Mouse (Mus musculus) heart, embryonic 10.5 days (tissue): Measurements from ENCODE around the gene Kdm4c. TPM values are rescaled to one million over a fixed set of nuclear protein-coding genes. Genes with fewer than 3 reads are reported as not detected.

Experiments
- DNase-seq: peaks from one replicate; pipeline ENCODE4 v3.0.0-alpha.2; 2017; ENCODE audit warnings: low spot score
- H3K27ac ChIP-seq: fragments of 300-500 bp; sonication (generic); 2 replicates; pipeline ENCODE4 v1.5.1; 2016; ENCODE audit warnings: mild to moderate bottlenecking
- H3K27me3 ChIP-seq: fragments of 300-500 bp; sonication (generic); 2 replicates; pipeline ENCODE4 v1.6.1; 2016; ENCODE audit warnings: mild to moderate bottlenecking; ENCODE audit not compliant: poor library complexity, insufficient read depth, severe bottlenecking
- H3K36me3 ChIP-seq: fragments of 300-500 bp; sonication (generic); 2 replicates; pipeline ENCODE4 v1.6.1; 2016; ENCODE audit warnings: mild to moderate bottlenecking, moderate library complexity
- H3K4me1 ChIP-seq: fragments of 300-500 bp; sonication (generic); 2 replicates; pipeline ENCODE4 v1.6.1; 2016; ENCODE audit warnings: mild to moderate bottlenecking
- H3K4me3 ChIP-seq: fragments of 300-500 bp; sonication (generic); 2 replicates; pipeline ENCODE4 v1.5.1; 2016; ENCODE audit warnings: mild to moderate bottlenecking, moderate library complexity
- H3K9me3 ChIP-seq: fragments of 300-500 bp; sonication (generic); 2 replicates; pipeline ENCODE4 v1.6.1; 2016; ENCODE audit warnings: mild to moderate bottlenecking, moderate library complexity
- WGBS: fragments of 180-500 bp; shearing (Covaris S2); methylation state at CpG from one replicate; pipeline ENCODE4 v1.1.7; 2016; 5-methylcytosine and 5-hydroxymethylcytosine counted together
- polyA plus RNA-seq: library from polyadenylated mRNA; unstranded; fragments of >200 nt; fragmentation: Nextera tagmentation; extraction: Ambion mirVana; gene quantifications from 2 replicates; pipeline ENCODE4 v1.2.1, GENCODE M21; 2016

The Kdm4c gene
- polyA plus RNA-seq, 1 experiment from 2014 or later = 7.9 TPM

GRCm38 (mm10) chr4:74261879-74262278, 19.6 kb downstream of the Kdm4c start:
- Histone ChIP-seq H3K9me3 (no peaks in the 10 kb centered on the region), H3K4me3 (no peak overlapping the region), H3K4me1 (no peaks in the 10 kb centered on the region), H3K27ac (no peak overlapping the region), H3K27me3 (no peaks in the 10 kb centered on the region), H3K36me3 (0 out of 2 replicates have a peak, but pooled peaks cover 5% of the 10 kb centered on the region)
- DNase-seq = no peak

DNA sequence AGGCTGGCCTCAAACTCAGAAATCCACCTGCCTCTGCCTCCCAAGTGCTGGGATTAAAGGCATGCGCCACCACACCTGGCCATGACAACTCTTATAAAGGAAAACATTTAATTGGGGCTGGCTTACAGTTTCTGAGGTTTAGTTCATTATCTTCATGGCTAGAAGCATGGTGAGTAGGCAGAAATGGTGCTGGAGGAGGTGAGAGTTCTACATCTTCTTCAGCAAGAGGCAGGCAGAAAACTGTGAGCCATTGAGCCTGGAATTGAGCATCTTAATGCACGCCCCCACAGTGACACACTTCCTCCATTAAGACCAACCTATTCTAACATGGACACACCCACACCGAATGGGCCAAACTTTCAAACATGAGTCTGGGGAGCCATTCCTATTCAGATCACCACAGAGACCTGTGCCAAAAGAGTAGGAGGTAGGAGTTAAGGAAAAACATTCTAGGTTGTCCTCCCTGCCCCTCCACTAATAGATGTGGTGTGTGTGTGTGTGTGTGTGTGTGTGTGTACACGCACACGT, 22.2 kb downstream of the Kdm4c start:
- H3K27me3 ChIP-seq = no peaks in the 10 kb centered on the region
- no peaks in the 10 kb centered on the region for H3K4me1 ChIP-seq
- no peak overlapping the region for H3K4me3 ChIP-seq
- no peak for DNase-seq
- 90% methylated on average over 5 of the region's 5 CpGs for WGBS
- 0 out of 2 replicates have a peak, but pooled peaks cover 5% of the 10 kb centered on the region for H3K36me3 ChIP-seq
- H3K9me3 ChIP-seq = no peaks in the 10 kb centered on the region
- H3K27ac ChIP-seq = no peak overlapping the region

- no peak overlapping the region for H3K4me3 ChIP-seq
- no peaks in the 10 kb centered on the region for H3K9me3 ChIP-seq
- DNase-seq = no peak
- no peaks in the 10 kb centered on the region for H3K4me1 ChIP-seq
- H3K36me3 ChIP-seq = peaks cover 3% of the 10 kb centered on the region; the same call in 1 of the 2 replicates
- 91% methylated on average over 5 of the region's 5 CpGs for WGBS
- H3K27ac ChIP-seq = no peak overlapping the region
- no peaks in the 10 kb centered on the region for H3K27me3 ChIP-seq
These were observed 28.9 kb downstream of the Kdm4c start for GRCm38 (mm10) chr4:74271180-74271579.

- no peak overlapping the region for H3K27ac ChIP-seq
- no peaks in the 10 kb centered on the region for H3K9me3 ChIP-seq
- 88% methylated on average over 1 of the region's 1 CpGs for WGBS
- H3K4me3 ChIP-seq = no peak overlapping the region
- H3K36me3 ChIP-seq = no peaks in the 10 kb centered on the region
- H3K27me3 ChIP-seq = no peaks in the 10 kb centered on the region
- H3K4me1 ChIP-seq = no peaks in the 10 kb centered on the region
- DNase-seq = no peak
These were observed 35.2 kb downstream of the Kdm4c start for GRCm38 (mm10) chr4:74277486-74277885.

GRCm38 (mm10) chr4:74280170-74280569, 37.9 kb downstream of the Kdm4c start:
- no peak for DNase-seq

DNA sequence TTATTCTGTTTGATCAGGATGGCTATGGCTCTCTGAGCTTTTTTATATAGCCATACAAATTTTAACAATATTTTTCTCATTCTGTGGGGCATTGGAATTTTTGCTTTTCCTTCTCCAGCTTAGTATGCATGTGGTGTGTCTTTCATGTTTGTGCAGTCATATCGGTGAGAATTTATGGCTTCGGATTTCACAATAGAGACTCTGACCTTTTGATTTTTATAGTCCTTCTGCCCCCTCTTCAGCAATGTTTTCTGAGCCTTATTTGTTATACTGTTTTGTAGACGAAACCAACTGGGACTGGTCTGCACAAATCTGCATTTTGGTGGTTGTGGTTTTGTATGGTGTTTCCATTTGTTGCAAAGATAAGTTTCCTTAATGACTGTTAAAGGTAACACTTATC, 45.6 kb downstream of the Kdm4c start:
- no peaks in the 10 kb centered on the region for H3K9me3 ChIP-seq
- H3K4me3 ChIP-seq = no peak overlapping the region
- no peak for DNase-seq
- 96% methylated on average over 3 of the region's 3 CpGs for WGBS
- no peaks in the 10 kb centered on the region for H3K4me1 ChIP-seq
- no peaks in the 10 kb centered on the region for H3K27me3 ChIP-seq
- no peak overlapping the region for H3K27ac ChIP-seq
- peaks cover 8% of the 10 kb centered on the region; the same call in 1 of the 2 replicates for H3K36me3 ChIP-seq

More at GRCm38 (mm10) chr4:74280170-74280569, 37.9 kb downstream of the Kdm4c start:
- Histone ChIP-seq H3K27me3 (no peaks in the 10 kb centered on the region), H3K9me3 (no peaks in the 10 kb centered on the region), H3K4me3 (no peak overlapping the region), H3K27ac (no peak overlapping the region), H3K36me3 (0 out of 2 replicates have a peak, but pooled peaks cover 4% of the 10 kb centered on the region), H3K4me1 (no peaks in the 10 kb centered on the region)
- 86% methylated on average over 3 of the region's 3 CpGs for WGBS

- DNase-seq = no peak
- no peaks in the 10 kb centered on the region for H3K27me3 ChIP-seq
- 74% methylated on average over 3 of the region's 3 CpGs for WGBS
- no peaks in the 10 kb centered on the region for H3K9me3 ChIP-seq
- 0 out of 2 replicates have a peak, but pooled peaks cover 6% of the 10 kb centered on the region for H3K36me3 ChIP-seq
- no peaks in the 10 kb centered on the region for H3K4me1 ChIP-seq
- no peak overlapping the region for H3K27ac ChIP-seq
- H3K4me3 ChIP-seq = no peak overlapping the region
These were observed 52.4 kb downstream of the Kdm4c start for GRCm38 (mm10) chr4:74294726-74295125.

DNA sequence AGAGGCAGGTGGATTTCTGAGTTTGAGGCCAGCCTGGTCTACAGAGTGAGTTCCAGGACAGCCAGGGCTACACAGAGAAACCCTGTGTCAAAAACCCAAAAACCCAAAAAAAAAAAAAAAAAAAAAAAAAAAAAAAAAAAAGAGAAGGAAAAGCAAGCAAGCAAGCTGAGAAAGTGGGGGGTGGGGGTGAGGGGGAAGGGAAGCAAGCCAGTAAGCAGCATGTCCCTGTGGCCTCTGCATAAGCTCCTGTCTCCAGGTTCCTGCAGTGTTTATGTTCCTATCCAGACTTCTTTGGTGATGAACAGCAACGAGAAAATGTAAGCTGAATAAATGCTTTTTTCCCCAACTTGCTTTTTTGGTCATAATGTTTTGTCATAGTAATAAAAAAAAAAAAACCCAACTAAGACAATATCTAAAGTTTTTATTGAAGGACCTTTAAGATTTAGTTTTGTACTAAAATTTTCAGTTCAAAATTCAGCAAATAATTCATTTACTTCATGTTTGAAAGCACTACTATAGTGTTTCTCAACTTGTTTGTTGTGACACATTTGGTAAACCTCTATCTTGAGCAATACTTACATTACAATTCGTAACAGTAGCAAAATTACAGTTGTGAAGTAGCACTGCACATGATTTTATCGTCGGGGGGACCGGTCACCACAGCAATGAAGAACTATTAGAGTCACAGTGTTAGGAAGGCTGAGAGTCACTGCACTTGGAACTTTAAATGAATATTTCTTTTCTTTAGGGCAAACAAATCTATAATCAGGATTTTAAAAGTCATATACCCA, 63.2 kb downstream of the Kdm4c start:
- Histone ChIP-seq H3K9me3 (no peaks in the 10 kb centered on the region), H3K4me1 (no peaks in the 10 kb centered on the region), H3K27me3 (no peaks in the 10 kb centered on the region), H3K27ac (no peak overlapping the region), H3K4me3 (no peak overlapping the region), H3K36me3 (no peaks in the 10 kb centered on the region)
- WGBS = 90% methylated on average over 5 of the region's 5 CpGs
- DNase-seq = no peak

- 91% methylated on average over 5 of the region's 5 CpGs for WGBS
- no peak for DNase-seq
- no peak overlapping the region for H3K4me3 ChIP-seq
- H3K27ac ChIP-seq = no peak overlapping the region
- H3K4me1 ChIP-seq = no peaks in the 10 kb centered on the region
- no peaks in the 10 kb centered on the region for H3K27me3 ChIP-seq
- peaks cover 12% of the 10 kb centered on the region; the same call in 1 of the 2 replicates for H3K36me3 ChIP-seq
- no peaks in the 10 kb centered on the region for H3K9me3 ChIP-seq
These were observed 68.8 kb downstream of the Kdm4c start for GRCm38 (mm10) chr4:74311135-74311534.

DNA sequence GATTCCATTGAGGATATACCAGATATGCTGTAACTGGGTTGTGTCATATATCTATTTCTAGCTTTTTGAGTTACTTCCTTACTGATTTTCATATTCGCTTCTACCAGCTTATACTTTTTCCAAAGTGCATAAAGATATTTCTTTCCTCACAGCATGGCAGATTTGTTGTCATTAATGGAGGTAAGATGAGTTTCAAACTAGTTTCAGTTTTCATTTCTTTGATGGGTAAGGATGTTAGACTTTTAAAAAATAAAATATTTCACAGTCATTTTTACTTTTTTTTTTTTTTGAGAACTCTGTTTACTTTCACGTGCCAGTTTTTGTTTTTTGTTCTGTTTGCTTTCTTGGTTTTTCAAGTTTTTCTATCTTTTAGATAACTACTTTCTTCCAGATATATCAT, 70.6 kb downstream of the Kdm4c start:
- Histone ChIP-seq H3K4me1 (no peaks in the 10 kb centered on the region), H3K27ac (no peak overlapping the region), H3K9me3 (no peaks in the 10 kb centered on the region), H3K36me3 (peaks cover 17% of the 10 kb centered on the region; the same call in 1 of the 2 replicates), H3K27me3 (no peaks in the 10 kb centered on the region), H3K4me3 (no peak overlapping the region)
- no peak for DNase-seq
- WGBS = 89% methylated on average over 2 of the region's 2 CpGs

DNA sequence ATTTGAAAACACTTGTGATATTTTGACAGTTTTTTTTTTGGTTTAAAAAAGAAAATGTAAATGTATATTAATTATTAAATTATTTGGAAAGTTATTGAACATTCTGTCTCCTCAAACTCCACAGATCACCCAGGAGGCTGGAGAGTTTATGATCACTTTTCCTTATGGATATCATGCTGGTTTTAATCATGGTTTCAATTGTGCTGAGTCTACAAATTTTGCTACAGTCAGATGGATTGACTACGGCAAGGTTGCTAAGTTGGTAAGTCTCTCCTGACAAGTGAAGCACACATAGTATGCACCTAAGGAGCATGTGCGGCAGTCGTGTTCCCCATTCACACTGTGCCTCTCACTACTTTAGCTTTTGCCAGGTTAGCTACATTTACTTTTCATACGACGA, 73.1 kb downstream of the Kdm4c start:
- no peaks in the 10 kb centered on the region for H3K4me1 ChIP-seq
- H3K27ac ChIP-seq = no peak overlapping the region
- DNase-seq = no peak
- H3K4me3 ChIP-seq = no peak overlapping the region
- H3K36me3 ChIP-seq = peaks cover 17% of the 10 kb centered on the region; the same call in 1 of the 2 replicates
- H3K9me3 ChIP-seq = no peaks in the 10 kb centered on the region
- WGBS = 92% methylated on average over 5 of the region's 5 CpGs
- H3K27me3 ChIP-seq = no peaks in the 10 kb centered on the region

GRCm38 (mm10) chr4:74319313-74319712, 77.0 kb downstream of the Kdm4c start:
- H3K4me3 ChIP-seq = no peak overlapping the region
- no peak for DNase-seq
- H3K27ac ChIP-seq = no peak overlapping the region
- H3K36me3 ChIP-seq = peaks cover 10% of the 10 kb centered on the region; the same call in 1 of the 2 replicates
- 94% methylated on average over 1 of the region's 1 CpGs for WGBS
- no peaks in the 10 kb centered on the region for H3K9me3 ChIP-seq
- no peaks in the 10 kb centered on the region for H3K4me1 ChIP-seq
- no peaks in the 10 kb centered on the region for H3K27me3 ChIP-seq

DNA sequence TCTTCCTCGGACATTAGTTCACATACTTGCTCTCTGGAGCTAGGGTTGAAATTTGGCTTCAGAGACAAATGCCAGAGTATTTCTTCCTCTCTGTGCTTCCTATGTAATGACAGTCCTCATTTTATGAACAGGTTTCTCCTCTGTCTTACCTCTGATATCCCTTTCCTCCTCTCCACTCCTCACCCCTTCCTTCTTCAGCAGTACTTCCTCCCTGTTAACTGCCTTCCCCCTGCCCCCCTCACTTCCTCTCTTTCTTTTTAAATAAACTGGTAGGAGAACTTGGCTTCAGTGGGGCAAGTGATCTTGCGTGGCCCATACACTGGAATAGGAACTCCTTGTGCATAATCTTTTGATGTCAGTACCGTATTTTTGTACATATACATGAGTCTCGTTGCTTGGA, 115.2 kb downstream of the Kdm4c start:
- no peaks in the 10 kb centered on the region for H3K4me1 ChIP-seq
- WGBS = 90% methylated on average over 4 of the region's 4 CpGs
- H3K9me3 ChIP-seq = no peaks in the 10 kb centered on the region
- H3K27me3 ChIP-seq = no peaks in the 10 kb centered on the region
- H3K36me3 ChIP-seq = peaks cover 19% of the 10 kb centered on the region
- DNase-seq = no peak
- no peak overlapping the region for H3K27ac ChIP-seq
- H3K4me3 ChIP-seq = no peak overlapping the region
